Mouse (Mus musculus): Measurements from ENCODE around the gene Tusc2. TPM values are rescaled to one million over a fixed set of nuclear protein-coding genes. Genes with fewer than 3 reads are reported as not detected.
"Not testable (repeated sequence)": the region's sequence is repeated elsewhere in the genome, so short reads cannot be mapped to it uniquely, and the experiment has no call there.

The Tusc2 gene
- polyA plus RNA-seq, 1 experiment = 23.5 TPM

GRCm38 (mm10) chr9:107571534-107572326 lies 8.7 kb downstream of the Tusc2 start:
- Histone ChIP-seq H3K36me3 (ENCODE audit: control insufficient read depth, insufficient read depth, low read length, poor library complexity, severe bottlenecking) (peaks cover 12% of the 10 kb centered on the region), H3K4me1 (ENCODE audit: control insufficient read depth, insufficient read depth, low read length) (peaks cover 4% of the 10 kb centered on the region), H3K27me3 (ENCODE audit: control insufficient read depth, insufficient read depth, low read length, poor library complexity, severe bottlenecking) (no peaks in the 10 kb centered on the region), H3K9me3 (replicated peaks; ENCODE audit: control insufficient read depth, insufficient read depth, low read length, poor library complexity, severe bottlenecking) (no peaks in the 10 kb centered on the region), H3K4me3 (ENCODE audit: low read depth, low read length) (no peak overlapping the region), H3K27ac (ENCODE audit: insufficient read depth, low read length) (no peak overlapping the region), H3K9ac (ENCODE audit: low read depth, poor library complexity, severe bottlenecking) (no peak overlapping the region)
- TF ChIP-seq EP300 (IDR thresholded peaks at IDR 0.05; ENCODE audit: insufficient read depth, low read depth, low read length) = no peak
- TF ChIP-seq CTCF (IDR thresholded peaks at IDR 0.05; ENCODE audit: low read depth, low read length) = no peak
- TF ChIP-seq POLR2A (IDR thresholded peaks at IDR 0.05; ENCODE audit: insufficient read depth, low read length) = no peak

DNA sequence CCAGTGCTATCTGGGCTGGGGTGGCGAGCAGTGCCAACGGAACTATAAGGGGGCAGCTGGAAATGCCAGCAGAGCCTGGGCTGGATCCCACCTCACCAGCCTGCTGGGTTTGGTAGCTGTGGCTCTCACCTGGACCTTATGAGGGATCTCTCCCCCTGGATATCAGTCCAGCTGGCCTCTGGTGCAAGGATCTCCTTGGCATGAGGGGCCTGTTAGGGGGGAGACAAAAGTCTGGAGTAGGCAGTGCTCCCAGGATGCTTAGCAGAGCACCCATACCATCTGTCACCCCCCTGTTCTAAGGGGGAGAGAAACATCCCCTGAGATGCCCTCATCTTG lies 9.2 kb downstream of the Tusc2 start:
- no peak for TF ChIP-seq EP300 (IDR thresholded peaks at IDR 0.05; ENCODE audit: insufficient read depth, low read depth, low read length)
- no peak for TF ChIP-seq CTCF (IDR thresholded peaks at IDR 0.05; ENCODE audit: low read depth, low read length)
- Histone ChIP-seq H3K9ac (ENCODE audit: low read depth, poor library complexity, severe bottlenecking) (no peak overlapping the region), H3K9me3 (replicated peaks; ENCODE audit: control insufficient read depth, insufficient read depth, low read length, poor library complexity, severe bottlenecking) (no peaks in the 10 kb centered on the region), H3K4me1 (ENCODE audit: control insufficient read depth, insufficient read depth, low read length) (peaks cover 4% of the 10 kb centered on the region), H3K36me3 (ENCODE audit: control insufficient read depth, insufficient read depth, low read length, poor library complexity, severe bottlenecking) (peaks cover 12% of the 10 kb centered on the region), H3K4me3 (ENCODE audit: low read depth, low read length) (no peak overlapping the region), H3K27ac (ENCODE audit: insufficient read depth, low read length) (no peak overlapping the region), H3K27me3 (ENCODE audit: control insufficient read depth, insufficient read depth, low read length, poor library complexity, severe bottlenecking) (no peaks in the 10 kb centered on the region)

GRCm38 (mm10) chr9:107573774-107574173 lies 10.7 kb downstream of the Tusc2 start:
- not testable (repeated sequence) for H3K9ac ChIP-seq (ENCODE audit: low read depth, poor library complexity, severe bottlenecking); H3K27me3 ChIP-seq (ENCODE audit: control insufficient read depth, insufficient read depth, low read length, poor library complexity, severe bottlenecking); H3K4me1 ChIP-seq (ENCODE audit: control insufficient read depth, insufficient read depth, low read length); H3K4me3 ChIP-seq (ENCODE audit: low read depth, low read length); H3K27ac ChIP-seq (ENCODE audit: insufficient read depth, low read length); H3K9me3 ChIP-seq (replicated peaks; ENCODE audit: control insufficient read depth, insufficient read depth, low read length, poor library complexity, severe bottlenecking)
- peaks cover 12% of the 10 kb centered on the region for H3K36me3 ChIP-seq (ENCODE audit: control insufficient read depth, insufficient read depth, low read length, poor library complexity, severe bottlenecking)
- TF ChIP-seq CTCF (IDR thresholded peaks at IDR 0.05; ENCODE audit: low read depth, low read length) = peak; percentile 31

- H3K27ac ChIP-seq (ENCODE audit: insufficient read depth, low read length) = peak overlapping the region; percentile 89
- H3K9me3 ChIP-seq (replicated peaks; ENCODE audit: control insufficient read depth, insufficient read depth, low read length, poor library complexity, severe bottlenecking) = no peaks in the 10 kb centered on the region
- H3K27me3 ChIP-seq (ENCODE audit: control insufficient read depth, insufficient read depth, low read length, poor library complexity, severe bottlenecking) = no peaks in the 10 kb centered on the region
- peaks cover 12% of the 10 kb centered on the region for H3K36me3 ChIP-seq (ENCODE audit: control insufficient read depth, insufficient read depth, low read length, poor library complexity, severe bottlenecking)
- TF ChIP-seq EP300 (IDR thresholded peaks at IDR 0.05; ENCODE audit: insufficient read depth, low read depth, low read length) (peak; percentile 96), CTCF (IDR thresholded peaks at IDR 0.05; ENCODE audit: low read depth, low read length) (no peak)
- no peak overlapping the region for H3K4me3 ChIP-seq (ENCODE audit: low read depth, low read length)
- H3K9ac ChIP-seq (ENCODE audit: low read depth, poor library complexity, severe bottlenecking) = peak overlapping the region; percentile 3
- H3K4me1 ChIP-seq (ENCODE audit: control insufficient read depth, insufficient read depth, low read length) = peaks cover 2% of the 10 kb centered on the region
Measured at GRCm38 (mm10) chr9:107575579-107576356, 12.7 kb downstream of the Tusc2 start.

GRCm38 (mm10) chr9:107576357-107577107 lies 13.5 kb downstream of the Tusc2 start, which contains the start of gene Hyal1:
TSS of gene Hyal1 (plus strand) at chr9:107576927.
- peak within 1 kb of the TSS; percentile 89 for H3K27ac ChIP-seq (ENCODE audit: insufficient read depth, low read length)
- H3K36me3 ChIP-seq (ENCODE audit: control insufficient read depth, insufficient read depth, low read length, poor library complexity, severe bottlenecking) = peaks cover 10% of the 10 kb centered on the region
- H3K4me1 ChIP-seq (ENCODE audit: control insufficient read depth, insufficient read depth, low read length) = peaks cover 2% of the 10 kb centered on the region
- peak within 1 kb of the TSS; percentile 47 for H3K9ac ChIP-seq (ENCODE audit: low read depth, poor library complexity, severe bottlenecking)
- no peaks in the 10 kb centered on the region for H3K9me3 ChIP-seq (replicated peaks; ENCODE audit: control insufficient read depth, insufficient read depth, low read length, poor library complexity, severe bottlenecking)
- no peaks in the 10 kb centered on the region for H3K27me3 ChIP-seq (ENCODE audit: control insufficient read depth, insufficient read depth, low read length, poor library complexity, severe bottlenecking)
- TF ChIP-seq EP300 (IDR thresholded peaks at IDR 0.05; ENCODE audit: insufficient read depth, low read depth, low read length) = no peak
- TF ChIP-seq POLR2A (IDR thresholded peaks at IDR 0.05; ENCODE audit: insufficient read depth, low read length) = peak; percentile 60
- no peak for TF ChIP-seq CTCF (IDR thresholded peaks at IDR 0.05; ENCODE audit: low read depth, low read length)
- H3K4me3 ChIP-seq (ENCODE audit: low read depth, low read length) = peak within 1 kb of the TSS; percentile 85
